Mouse (Mus musculus) limb, embryonic 15.5 days (tissue): ENCODE data around the gene Zscan4e. TPM values are rescaled to one million over a fixed set of nuclear protein-coding genes. Genes with fewer than 3 reads are reported as not detected.
"Not testable (repeated sequence)": the region's sequence is repeated elsewhere in the genome, so short reads cannot be mapped to it uniquely, and the experiment has no call there.

Experiments
- ATAC-seq: fragments of 200-750 bp; cut with Nextera tagmentation; 2 replicates; pipeline ENCODE4 v1.8.0; 2017; ENCODE audit warnings: low read depth, moderate TSS enrichment; ENCODE audit not compliant: insufficient number of reproducible peaks, low FRiP score, low TSS enrichment
- H3K27ac ChIP-seq: fragments of 300-500 bp; sonication (generic); 2 replicates; pipeline ENCODE4 v1.5.1; 2015; ENCODE audit warnings: moderate library complexity, mild to moderate bottlenecking, inconsistent platforms
- H3K27me3 ChIP-seq: fragments of 300-500 bp; sonication (generic); 2 replicates; pipeline ENCODE4 v1.6.1; 2015; ENCODE audit warnings: inconsistent platforms
- H3K36me3 ChIP-seq: fragments of 300-500 bp; sonication (generic); 2 replicates; pipeline ENCODE4 v1.6.1; 2015; ENCODE audit warnings: inconsistent platforms
- H3K4me1 ChIP-seq: fragments of 300-500 bp; sonication (generic); 2 replicates; pipeline ENCODE4 v1.6.1; 2015; ENCODE audit warnings: inconsistent platforms
- H3K4me2 ChIP-seq: fragments of 300-500 bp; sonication (generic); 2 replicates; pipeline ENCODE4 v1.6.1; 2015; ENCODE audit warnings: mild to moderate bottlenecking, inconsistent platforms
- H3K4me3 ChIP-seq: fragments of 300-500 bp; sonication (generic); 2 replicates; pipeline ENCODE4 v1.5.1; 2015; ENCODE audit warnings: mild to moderate bottlenecking, inconsistent platforms
- H3K9ac ChIP-seq: fragments of 300-500 bp; sonication (generic); 2 replicates; pipeline ENCODE4 v1.6.1; 2015; ENCODE audit warnings: inconsistent platforms
- H3K9me3 ChIP-seq: fragments of 300-500 bp; sonication (generic); 2 replicates; pipeline ENCODE4 v1.6.1; 2016; ENCODE audit warnings: inconsistent platforms
- microRNA-seq: library from miRNA; unstranded; fragments of <30 nt; microRNA quantifications from one replicate; pipeline ENCODE4, GENCODE M21; 2016
- polyA plus RNA-seq: library from polyadenylated mRNA; unstranded; fragments of >200 nt; fragmentation: Nextera tagmentation; extraction: Ambion mirVana; gene quantifications from 2 replicates; pipeline ENCODE4 v1.2.1, GENCODE M21; 2015

Zscan4e gene
- polyA plus RNA-seq: not detected in 2 replicates

DNA sequence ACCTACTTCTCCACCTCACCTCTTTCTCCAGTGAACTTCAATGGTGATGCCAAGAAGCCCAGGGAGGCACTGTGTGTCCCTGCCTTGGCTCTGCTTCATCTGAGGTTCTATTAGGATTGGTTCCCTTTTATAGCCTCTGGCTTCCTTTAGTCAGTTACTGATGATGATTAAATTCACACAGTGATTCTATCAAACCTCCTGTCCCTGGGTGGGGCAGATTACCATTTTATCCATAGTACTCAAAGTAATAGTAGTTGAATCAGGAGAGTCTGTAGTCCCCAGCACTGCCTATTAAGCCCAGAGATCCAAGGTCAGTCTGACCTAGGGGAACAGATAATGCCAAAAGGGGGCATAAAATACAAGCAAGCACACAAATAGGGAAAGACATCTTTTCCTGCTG, at the start of gene Zscan4e:
TSS of gene Zscan4e (minus strand) at position 101 of the 400 bp plus-strand sequence.
- not testable (repeated sequence) for H3K4me1 ChIP-seq, H3K27ac ChIP-seq, H3K9ac ChIP-seq, H3K4me2 ChIP-seq, H3K27me3 ChIP-seq, H3K4me3 ChIP-seq, ATAC-seq, H3K36me3 ChIP-seq, H3K9me3 ChIP-seq

Small RNA genes within 50 kb of the gene (microRNA-seq; reads per million reads assigned to microRNA genes)
- not detected for gene Gm23087
- not detected for gene Gm26248

Other genes with a start within 250 kb of the Zscan4e start
- gene Zscan4-ps1, start 241.0 kb downstream of the Zscan4e start, polyA plus RNA-seq: not detected in 2 replicates
- gene Zscan4d, start 144.5 kb downstream of the Zscan4e start, polyA plus RNA-seq: not detected in 2 replicates
- not detected in 2 replicates for gene Zscan4f, start 87.2 kb upstream of the Zscan4e start, polyA plus RNA-seq
- gene Zscan4-ps2, start 203.6 kb upstream of the Zscan4e start, polyA plus RNA-seq: not detected in 2 replicates